Mouse (Mus musculus) kidney, adult 9 months (tissue): ENCODE data around the gene Ypel3.

Source experiments
- DNase-seq: peaks from one replicate; pipeline ENCODE4 v3.0.0; 2022

The Ypel3 gene

GRCm38 (mm10) chr7:126795387-126796317 lies 18.9 kb downstream of the Ypel3 start:
- DNase-seq: no peak

- DNase-seq: no peak
Observed at GRCm38 (mm10) chr7:126796350-126796932, 19.7 kb downstream of the Ypel3 start.

GRCm38 (mm10) chr7:126797411-126798126 lies 20.8 kb downstream of the Ypel3 start, which contains the start of gene Fam57b:
TSS of gene Fam57b (plus strand) at chr7:126797668.
- DNase-seq: no peak

- DNase-seq: peak; percentile 64
Observed at GRCm38 (mm10) chr7:126798127-126799049, 21.6 kb downstream of the Ypel3 start.

- peak; percentile 99 for DNase-seq
Observed at GRCm38 (mm10) chr7:126799050-126799467, 22.3 kb downstream of the Ypel3 start.

- no peak for DNase-seq
Observed at GRCm38 (mm10) chr7:126799468-126800268, 22.9 kb downstream of the Ypel3 start.

GRCm38 (mm10) chr7:126800269-126801056 lies 23.7 kb downstream of the Ypel3 start:
- DNase-seq: no peak

GRCm38 (mm10) chr7:126801057-126801422 lies 24.3 kb downstream of the Ypel3 start:
- DNase-seq: no peak

GRCm38 (mm10) chr7:126802134-126802889 lies 25.6 kb downstream of the Ypel3 start:
- no peak for DNase-seq

- DNase-seq: no peak
Observed at GRCm38 (mm10) chr7:126803181-126803580, 26.4 kb downstream of the Ypel3 start.

- no peak for DNase-seq
Observed at GRCm38 (mm10) chr7:126803751-126804150, 27.0 kb downstream of the Ypel3 start.

- no peak for DNase-seq
Observed at GRCm38 (mm10) chr7:126806956-126807355, 30.2 kb downstream of the Ypel3 start.

- DNase-seq: no peak
Observed at GRCm38 (mm10) chr7:126807405-126807804, 30.6 kb downstream of the Ypel3 start.

GRCm38 (mm10) chr7:126808703-126809455 lies 32.1 kb downstream of the Ypel3 start:
- peak; percentile 93 for DNase-seq

GRCm38 (mm10) chr7:126809723-126810369 lies 33.1 kb downstream of the Ypel3 start:
- no peak for DNase-seq

GRCm38 (mm10) chr7:126815726-126816222 lies 39.0 kb downstream of the Ypel3 start:
- no peak for DNase-seq

- no peak for DNase-seq
Observed at GRCm38 (mm10) chr7:126816494-126816893, 39.7 kb downstream of the Ypel3 start.

GRCm38 (mm10) chr7:126817595-126817994 lies 40.8 kb downstream of the Ypel3 start:
- DNase-seq: no peak
